Mouse (Mus musculus) layer of hippocampus, adult 2 months (tissue): ENCODE results near the gene Col16a1. TPM values are rescaled to one million over a fixed set of nuclear protein-coding genes. Genes with fewer than 3 reads are reported as not detected.
A peak's percentile ranks its signal among the peaks of the same experiment; 100 is the strongest.

ENCODE experiments used
- DNase-seq, 2 experiments: peaks; one replicate each; pipeline ENCODE4 v3.0.0; 2022; ENCODE audit warnings: low spot score in 2 of 2
- H3K27ac ChIP-seq: fragments of 200-600 bp; 2 replicates; pipeline ENCODE4 v1.8.1; 2022
- H3K4me3 ChIP-seq: fragments of 200-600 bp; 2 replicates; pipeline ENCODE4 v1.8.1; 2022; ENCODE audit warnings: mild to moderate bottlenecking
- CTCF ChIP-seq: fragments of 200-600 bp; conservative IDR thresholded peaks from 2 replicates; pipeline ENCODE4 v1.8.1; 2022; ENCODE audit warnings: antibody characterized with exemption, mild to moderate bottlenecking, moderate library complexity
- long read RNA-seq, 2 experiments: library from polyadenylated mRNA; stranded (forward); transcript quantifications; one replicate each; pipeline ENCODE4 v2.0.0; 2021; ENCODE audit warnings: borderline mapping rate in 2 of 2
- total RNA-seq, 2 experiments: library from RNA; stranded (reverse); gene quantifications; 2 replicates each; pipeline ENCODE4 v1.2.3; 2021

Gene Col16a1
- 10 to 100 TPM; 14.5 to 15.2 TPM for total RNA-seq
- long read RNA-seq, experiment 1, partial matches to known transcripts: 3 of 10 reads
- long read RNA-seq, experiment 1, other reads (novel, unspliced or antisense): 7 of 10 reads
- long read RNA-seq, experiment 2, partial matches to known transcripts: 3 of 8 reads
- long read RNA-seq, experiment 2, other reads (novel, unspliced or antisense): 5 of 8 reads

- Histone ChIP-seq H3K4me3 (peak within 1 kb of the TSS; percentile 51), H3K27ac (peak within 1 kb of the TSS; percentile 77)
- no peak for TF ChIP-seq CTCF
These were observed at the start of gene Col16a1 for GRCm38 (mm10) chr4:130047331-130048202. Gene Col16a1 (plus strand): TSS chr4:130047840.

GRCm38 (mm10) chr4:129998124-129998523, 49.5 kb upstream of the Col16a1 start:
- H3K27ac ChIP-seq: peak overlapping the region; percentile 67
- DNase-seq: no peak
- no peak for TF ChIP-seq CTCF
- H3K4me3 ChIP-seq: peak overlapping the region; percentile 6; the same call in 1 of the 2 replicates

More at GRCm38 (mm10) chr4:130047331-130048202, at the start of gene Col16a1:
- DNase-seq: peak; percentile 69 to 75

GRCm38 (mm10) chr4:130001710-130002109, 45.9 kb upstream of the Col16a1 start:
- DNase-seq: no peak
- Histone ChIP-seq H3K4me3 (no peak overlapping the region), H3K27ac (peak overlapping the region; percentile 67; the same call in 1 of the 2 replicates)
- TF ChIP-seq CTCF: no peak

GRCm38 (mm10) chr4:130002157-130002556, 45.5 kb upstream of the Col16a1 start:
- DNase-seq: peak in 1 of 2 experiments; percentile 73
- TF ChIP-seq CTCF: no peak
- H3K4me3 ChIP-seq: no peak overlapping the region
- H3K27ac ChIP-seq: peak overlapping the region; percentile 67; the same call in 1 of the 2 replicates

- peak; percentile 56 for TF ChIP-seq CTCF
- DNase-seq: no peak
- H3K4me3 ChIP-seq: no peak overlapping the region
- peak overlapping the region; percentile 84; the same call in 1 of the 2 replicates for H3K27ac ChIP-seq
These were observed 42.0 kb upstream of the Col16a1 start for GRCm38 (mm10) chr4:130005593-130005992.

GRCm38 (mm10) chr4:130006533-130006932, 41.1 kb upstream of the Col16a1 start:
- DNase-seq: no peak
- H3K27ac ChIP-seq: peak overlapping the region; percentile 84; the same call in 1 of the 2 replicates
- no peak for TF ChIP-seq CTCF
- H3K4me3 ChIP-seq: peak overlapping the region; percentile 1; the same call in 1 of the 2 replicates

- Histone ChIP-seq H3K4me3 (no peak overlapping the region), H3K27ac (peak overlapping the region; percentile 84)
- no peak for TF ChIP-seq CTCF
- no peak for DNase-seq
These were observed 38.6 kb upstream of the Col16a1 start for GRCm38 (mm10) chr4:130009043-130009442.

- no peak overlapping the region for H3K4me3 ChIP-seq
- H3K27ac ChIP-seq: peak overlapping the region; percentile 77; the same call in 1 of the 2 replicates
- TF ChIP-seq CTCF: no peak
- DNase-seq: no peak
These were observed 36.9 kb upstream of the Col16a1 start for GRCm38 (mm10) chr4:130010723-130011122.

GRCm38 (mm10) chr4:130012234-130012633, 35.4 kb upstream of the Col16a1 start:
- peak overlapping the region; percentile 77 for H3K27ac ChIP-seq

GRCm38 (mm10) chr4:130013111-130013510, 34.5 kb upstream of the Col16a1 start:
- no peak overlapping the region for H3K4me3 ChIP-seq
- TF ChIP-seq CTCF: no peak
- peak overlapping the region; percentile 77 for H3K27ac ChIP-seq
- DNase-seq: peak; percentile 72 to 84

More at GRCm38 (mm10) chr4:130012234-130012633, 35.4 kb upstream of the Col16a1 start:
- no peak for DNase-seq
- no peak overlapping the region for H3K4me3 ChIP-seq
- TF ChIP-seq CTCF: no peak

GRCm38 (mm10) chr4:130016010-130016409, 31.6 kb upstream of the Col16a1 start:
- DNase-seq: no peak
- no peak for TF ChIP-seq CTCF
- Histone ChIP-seq H3K4me3 (no peak overlapping the region), H3K27ac (peak overlapping the region; percentile 70)

- H3K4me3 ChIP-seq: no peak overlapping the region
- DNase-seq: no peak
- H3K27ac ChIP-seq: peak overlapping the region; percentile 43; the same call in 1 of the 2 replicates
- TF ChIP-seq CTCF: no peak
These were observed 30.5 kb upstream of the Col16a1 start for GRCm38 (mm10) chr4:130017036-130017674.

- TF ChIP-seq CTCF: no peak
- Histone ChIP-seq H3K4me3 (no peak overlapping the region), H3K27ac (peak overlapping the region; percentile 86)
- no peak for DNase-seq
These were observed 24.7 kb upstream of the Col16a1 start for GRCm38 (mm10) chr4:130022952-130023351.
